Mouse (Mus musculus) forebrain, postnatal 0 days (tissue): ENCODE measurements around the gene Nrk. TPM values are rescaled to one million over a fixed set of nuclear protein-coding genes. Genes with fewer than 3 reads are reported as not detected.

ENCODE experiments used
- ATAC-seq: fragments of 200-750 bp; cut with Nextera tagmentation; 2 replicates; pipeline ENCODE4 v1.8.0; 2017; ENCODE audit warnings: mild to moderate bottlenecking, moderate library complexity
- DNase-seq: peaks from one replicate; pipeline ENCODE4 v3.0.0-alpha.2; 2015
- H3K27ac ChIP-seq: fragments of 300-500 bp; sonication (generic); 2 replicates; pipeline ENCODE4 v1.5.1; 2014; ENCODE audit warnings: low read depth, mild to moderate bottlenecking, antibody characterized with exemption, low read length, moderate library complexity, mixed read lengths
- H3K27me3 ChIP-seq: fragments of 300-500 bp; sonication (generic); 2 replicates; pipeline ENCODE4 v1.6.1; 2014; ENCODE audit warnings: mild to moderate bottlenecking, low read length, mixed read lengths; ENCODE audit not compliant: insufficient read depth
- H3K36me3 ChIP-seq: fragments of 300-500 bp; sonication (generic); 2 replicates; pipeline ENCODE4 v1.6.1; 2014; ENCODE audit warnings: mild to moderate bottlenecking, moderate library complexity; ENCODE audit not compliant: insufficient read depth
- H3K4me1 ChIP-seq: fragments of 300-500 bp; sonication (generic); 2 replicates; pipeline ENCODE4 v1.6.1; 2014; ENCODE audit warnings: antibody characterized with exemption; ENCODE audit not compliant: insufficient read depth
- H3K4me2 ChIP-seq: fragments of 300-500 bp; sonication (generic); 2 replicates; pipeline ENCODE4 v1.6.1; 2014; ENCODE audit warnings: low read depth, mild to moderate bottlenecking, moderate library complexity
- H3K4me3 ChIP-seq: fragments of 300-500 bp; sonication (generic); 2 replicates; pipeline ENCODE4 v1.5.1; 2014; ENCODE audit warnings: low read depth, low read length, mixed read lengths
- H3K9ac ChIP-seq: fragments of 300-500 bp; sonication (generic); 2 replicates; pipeline ENCODE4 v1.6.1; 2014; ENCODE audit warnings: mild to moderate bottlenecking
- H3K9me3 ChIP-seq: fragments of 300-500 bp; sonication (generic); 2 replicates; pipeline ENCODE4 v1.6.1; 2016; ENCODE audit warnings: low read length
- CTCF ChIP-seq: sonication (generic); IDR thresholded peaks from 2 replicates; pipeline ENCODE4 v1.5.1; 2016; ENCODE audit warnings: antibody characterized with exemption, control low read depth, low read depth
- WGBS: fragments of 180-500 bp; shearing (Covaris S2); extraction: QIAGEN DNeasy Blood & Tissue Kit; methylation state at CpG from one replicate; pipeline ENCODE4 v1.1.7; 2014; 5-methylcytosine and 5-hydroxymethylcytosine counted together
- polyA plus RNA-seq: library from polyadenylated mRNA; unstranded; fragments of >200 nt; fragmentation: Nextera tagmentation; extraction: Ambion mirVana; gene quantifications from 2 replicates; pipeline ENCODE4 v1.2.1, GENCODE M21; 2015
- total RNA-seq: library from RNA; depleted of rRNA; stranded (reverse); fragments of >200 nt; gene quantifications from 2 replicates; pipeline ENCODE4 v1.2.3, GENCODE M21; 2014; rRNA removed

Nrk gene
- total RNA-seq (0.23 and 0.76 TPM in 2 replicates), polyA plus RNA-seq (0.13 and 0.29 TPM in 2 replicates)

DNA sequence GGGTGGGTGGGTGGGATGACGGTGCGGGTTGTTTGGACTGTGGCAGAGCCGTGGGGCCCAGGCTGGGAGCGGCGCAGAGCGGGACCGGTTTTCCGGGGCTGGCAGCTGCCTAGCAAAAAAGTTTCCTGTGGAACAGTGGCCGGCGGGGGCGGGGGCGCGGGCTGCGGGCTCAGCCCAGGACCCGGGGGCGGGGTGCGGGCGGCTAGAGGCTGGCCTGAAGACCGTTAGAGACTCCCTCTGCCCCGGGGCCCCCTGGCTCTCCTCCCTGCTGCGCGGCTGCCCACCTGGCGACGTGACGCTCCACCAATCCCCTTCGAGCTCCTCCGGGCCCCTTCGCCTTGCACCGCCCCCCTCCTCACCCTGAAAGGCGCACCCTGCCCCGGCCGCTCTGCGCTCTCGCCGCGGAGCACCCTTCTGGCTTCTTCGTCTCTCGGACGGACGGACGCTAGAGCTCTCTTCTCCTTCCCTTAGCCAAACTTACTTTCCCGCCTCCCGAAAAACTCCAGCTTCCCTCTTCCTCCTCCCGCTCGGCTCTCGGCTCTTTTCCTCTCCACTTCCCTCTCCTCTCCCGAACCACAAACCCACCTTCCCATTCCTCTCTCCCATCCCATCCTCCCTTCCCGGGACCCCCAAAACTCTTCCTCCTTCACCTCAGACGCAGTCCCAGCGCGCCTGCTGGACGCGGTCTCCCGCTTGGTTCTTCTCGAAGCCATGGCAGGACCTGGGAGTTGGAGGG is at the start of gene Nrk:
Gene Nrk, plus strand, starts transcription at position 390 of the 736 bp plus-strand sequence.
- WGBS = 22% methylated on average over 33 of the region's 55 CpGs
- Histone ChIP-seq H3K4me1 (no peaks in the 10 kb centered on the region), H3K9me3 (no peaks in the 10 kb centered on the region), H3K9ac (no peak within 1 kb of the TSS), H3K27me3 (peaks cover 7% of the 10 kb centered on the region; the same call in 1 of the 2 replicates), H3K4me3 (peak within 1 kb of the TSS; percentile 34), H3K27ac (no peak within 1 kb of the TSS), H3K4me2 (peak within 1 kb of the TSS; percentile 65), H3K36me3 (no peaks in the 10 kb centered on the region)
- no peak for TF ChIP-seq CTCF
- ATAC-seq = no peak
- DNase-seq = no peak

DNA sequence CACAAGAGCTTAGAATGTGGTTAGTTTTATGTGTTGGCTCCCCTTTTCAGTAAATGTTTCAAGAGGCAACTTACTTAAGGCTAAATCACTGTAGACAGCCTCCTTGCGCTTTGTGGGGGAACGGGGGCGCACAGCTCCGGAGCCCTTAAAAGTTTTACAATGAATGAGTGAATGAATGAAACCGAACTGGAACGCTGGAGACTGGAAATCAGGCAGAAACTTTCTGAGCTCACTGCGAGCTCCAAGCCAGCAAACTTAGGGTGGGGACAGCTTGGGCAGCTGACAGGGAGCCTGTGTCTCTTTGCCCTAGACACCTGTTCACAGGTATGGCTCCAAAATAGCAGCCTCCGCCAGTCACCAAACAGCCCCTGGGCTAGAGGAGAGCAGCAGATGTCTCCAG is 864 bp upstream of the Nrk start:
- TF ChIP-seq CTCF = no peak
- no peak for DNase-seq
- Histone ChIP-seq H3K27ac (no peak overlapping the region), H3K36me3 (no peaks in the 10 kb centered on the region), H3K4me3 (peak overlapping the region; percentile 34), H3K9me3 (no peaks in the 10 kb centered on the region), H3K27me3 (peaks cover 7% of the 10 kb centered on the region; the same call in 1 of the 2 replicates), H3K4me1 (no peaks in the 10 kb centered on the region), H3K9ac (no peak overlapping the region), H3K4me2 (peak overlapping the region; percentile 65)
- ATAC-seq = no peak
- WGBS = 28% methylated on average over 8 of the region's 8 CpGs

DNA sequence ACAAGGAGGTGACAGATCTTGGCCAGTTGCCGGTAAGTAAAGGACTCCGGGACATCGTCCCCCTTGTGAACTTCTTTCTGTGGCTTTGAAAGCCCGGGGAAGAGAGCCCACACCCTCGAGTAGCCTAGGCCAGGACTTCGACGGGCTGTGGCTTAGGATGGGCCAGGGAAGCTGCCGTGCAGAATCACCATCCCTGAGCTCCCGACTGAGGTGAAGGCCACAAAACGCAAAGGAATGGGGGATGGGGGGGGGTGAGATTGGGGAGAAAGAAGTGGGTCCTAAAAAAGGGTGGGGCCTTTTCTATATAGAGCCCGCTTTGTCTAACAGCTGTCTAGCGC is 516 bp downstream of the Nrk start:
- H3K36me3 ChIP-seq = no peaks in the 10 kb centered on the region
- peaks cover 7% of the 10 kb centered on the region; the same call in 1 of the 2 replicates for H3K27me3 ChIP-seq
- no peak for TF ChIP-seq CTCF
- no peak overlapping the region for H3K27ac ChIP-seq
- DNase-seq (no peak), ATAC-seq (no peak)
- H3K4me2 ChIP-seq = peak overlapping the region; percentile 65
- WGBS = 31% methylated on average over 12 of the region's 12 CpGs
- H3K4me3 ChIP-seq = peak overlapping the region; percentile 34; the same call in 1 of the 2 replicates
- no peak overlapping the region for H3K9ac ChIP-seq
- H3K4me1 ChIP-seq = no peaks in the 10 kb centered on the region
- no peaks in the 10 kb centered on the region for H3K9me3 ChIP-seq

DNA sequence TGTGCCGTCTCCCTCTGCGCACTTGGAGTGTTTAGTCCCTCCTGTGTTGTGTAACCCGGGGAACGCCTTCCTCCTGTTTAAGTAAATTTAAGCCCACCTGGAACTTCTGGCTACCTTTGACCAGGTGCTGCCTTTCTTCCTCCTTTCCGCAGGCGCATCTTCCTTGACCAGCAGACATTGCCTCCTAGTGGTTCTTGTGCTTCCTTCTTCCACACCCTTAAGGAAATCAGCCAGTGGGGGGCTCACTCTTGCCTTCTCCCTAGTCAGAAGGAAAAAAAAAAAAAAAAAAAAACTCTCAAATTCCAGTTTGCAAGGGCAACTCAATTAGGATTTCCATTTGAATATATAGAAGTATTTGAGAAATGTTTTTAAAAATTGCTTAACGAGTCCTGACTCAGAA is 4.8 kb downstream of the Nrk start:
- Histone ChIP-seq H3K4me2 (no peak overlapping the region), H3K36me3 (no peaks in the 10 kb centered on the region), H3K27ac (no peak overlapping the region), H3K4me3 (no peak overlapping the region), H3K27me3 (no peaks in the 10 kb centered on the region), H3K4me1 (no peaks in the 10 kb centered on the region), H3K9me3 (no peaks in the 10 kb centered on the region), H3K9ac (no peak overlapping the region)
- no peak for TF ChIP-seq CTCF
- DNase-seq (no peak), ATAC-seq (no peak)
- WGBS = 70% methylated on average over 7 of the region's 7 CpGs

DNA sequence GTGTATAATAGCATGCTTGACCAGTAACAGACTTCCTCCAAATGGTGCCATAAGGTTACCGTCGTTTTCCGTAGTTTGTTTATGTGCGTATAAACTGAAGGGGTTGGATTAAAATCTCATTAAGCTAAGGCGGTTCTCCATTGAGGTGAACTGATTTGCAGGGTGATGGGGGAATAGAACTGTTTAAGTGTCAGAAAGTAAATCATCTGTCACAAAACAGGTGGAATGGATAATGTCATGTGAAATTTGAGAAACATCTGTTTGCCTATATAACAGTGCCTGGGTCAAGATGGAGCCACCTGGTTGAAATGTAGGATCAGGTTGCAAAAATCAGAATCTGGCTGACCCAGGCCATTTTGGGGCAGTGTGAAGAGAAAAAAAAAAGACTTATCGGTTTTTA is 29.7 kb downstream of the Nrk start:
- H3K4me1 ChIP-seq = no peaks in the 10 kb centered on the region
- 93% methylated on average over 6 of the region's 6 CpGs for WGBS
- no peak overlapping the region for H3K27ac ChIP-seq
- no peak for DNase-seq
- no peak overlapping the region for H3K9ac ChIP-seq
- TF ChIP-seq CTCF = no peak
- no peaks in the 10 kb centered on the region for H3K36me3 ChIP-seq
- H3K27me3 ChIP-seq = no peaks in the 10 kb centered on the region
- no peak overlapping the region for H3K4me2 ChIP-seq
- no peaks in the 10 kb centered on the region for H3K9me3 ChIP-seq
- no peak for ATAC-seq
- no peak overlapping the region for H3K4me3 ChIP-seq

DNA sequence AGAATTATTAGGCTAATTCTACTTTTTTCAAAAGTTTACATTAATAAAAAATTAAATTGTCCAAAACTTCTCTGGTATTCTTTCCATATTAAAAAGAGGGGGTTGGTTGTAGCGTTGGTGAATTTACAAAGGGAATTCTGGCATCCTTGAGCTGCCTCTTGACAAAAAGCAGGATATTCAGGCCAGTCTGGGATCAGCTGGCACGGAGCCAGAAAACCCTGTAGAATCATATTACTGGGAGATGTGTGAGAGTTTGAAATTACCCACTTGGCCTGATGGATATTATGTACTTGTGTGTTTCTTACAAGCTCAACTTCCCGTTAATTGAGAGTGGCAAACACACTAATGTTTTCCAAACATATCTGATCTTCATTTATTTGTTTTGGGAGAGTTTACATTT is 46.5 kb downstream of the Nrk start:
- 46% methylated on average over 3 of the region's 3 CpGs for WGBS
- Histone ChIP-seq H3K4me1 (no peaks in the 10 kb centered on the region), H3K27ac (no peak overlapping the region), H3K9ac (no peak overlapping the region), H3K4me3 (no peak overlapping the region), H3K36me3 (no peaks in the 10 kb centered on the region), H3K27me3 (no peaks in the 10 kb centered on the region), H3K4me2 (no peak overlapping the region), H3K9me3 (no peaks in the 10 kb centered on the region)
- no peak for TF ChIP-seq CTCF
- ATAC-seq (no peak), DNase-seq (no peak)

DNA sequence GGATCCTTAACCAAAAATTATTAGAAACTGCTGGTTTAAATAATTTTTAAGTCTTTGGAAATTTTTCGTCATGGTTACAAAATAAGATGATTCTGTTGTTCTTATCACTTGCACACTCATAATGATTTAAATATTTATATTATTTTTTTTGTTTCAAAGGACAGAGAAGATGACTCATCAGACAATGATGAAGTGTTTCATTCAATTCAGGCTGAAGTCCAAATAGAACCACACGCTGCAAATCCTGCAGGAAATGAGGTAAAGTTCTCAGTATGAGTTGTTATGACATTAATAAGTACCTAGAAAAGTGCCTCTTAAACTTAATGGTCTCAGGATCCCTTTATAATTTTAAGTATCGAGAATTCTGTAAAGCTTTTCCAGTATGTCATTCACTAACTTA is 64.3 kb downstream of the Nrk start:
- H3K9ac ChIP-seq = no peak overlapping the region
- no peaks in the 10 kb centered on the region for H3K9me3 ChIP-seq
- H3K27me3 ChIP-seq = no peaks in the 10 kb centered on the region
- no peak overlapping the region for H3K4me3 ChIP-seq
- ATAC-seq (no peak), DNase-seq (no peak)
- no peak overlapping the region for H3K4me2 ChIP-seq
- WGBS = 63% methylated on average over 3 of the region's 3 CpGs
- H3K4me1 ChIP-seq = no peaks in the 10 kb centered on the region
- no peak overlapping the region for H3K27ac ChIP-seq
- TF ChIP-seq CTCF = no peak
- no peaks in the 10 kb centered on the region for H3K36me3 ChIP-seq
